Mouse (Mus musculus): ENCODE data around the gene Mboat7.

GRCm38 (mm10) chr7:3705911-3706310 is 12.6 kb upstream of the Mboat7 start:
- TF ChIP-seq CTCF (IDR thresholded peaks at IDR 0.05) (no peak), EP300 (IDR thresholded peaks at IDR 0.05; ENCODE audit: insufficient read depth, low read depth, low read length) (no peak)

All from heart, adult 2 months (tissue).